Mouse (Mus musculus) heart, adult 2 months (tissue): ENCODE measurements at regions not wholly inside any gene's neighbourhood (a gene's known extent, or its start where the extent isn't known, plus 50 kb on each side); places are given as distances from the start of the nearest gene placed in this dataset.
A peak's percentile ranks its signal among the peaks of the same experiment; 100 is the strongest.

Experiments
- DNase-seq, 2 experiments: peaks; one replicate each; pipeline ENCODE4 v3.0.0; 2021
- H3K27ac ChIP-seq: fragments of 200-600 bp; 2 replicates; pipeline ENCODE4 v1.8.1; 2022
- H3K27me3 ChIP-seq: fragments of 200-500 bp; 2 replicates; pipeline ENCODE4 v1.6.1; 2012; ENCODE audit warnings: mild to moderate bottlenecking, low read length, inconsistent platforms, mixed read lengths; ENCODE audit not compliant: control insufficient read depth, insufficient read depth
- H3K36me3 ChIP-seq: fragments of 200-500 bp; 2 replicates; pipeline ENCODE4 v1.6.1; 2012; ENCODE audit warnings: low read length, inconsistent platforms; ENCODE audit not compliant: control insufficient read depth, insufficient read depth
- H3K4me1 ChIP-seq: fragments of 200-500 bp; 2 replicates; pipeline ENCODE4 v1.6.1; 2011; ENCODE audit warnings: low read length; ENCODE audit not compliant: control insufficient read depth, insufficient read depth
- H3K4me3 ChIP-seq: fragments of 200-600 bp; 2 replicates; pipeline ENCODE4 v1.8.1; 2022
- H3K79me2 ChIP-seq: fragments of 200-500 bp; replicated peaks from 2 replicates; pipeline ENCODE4 v1.6.1; 2012; ENCODE audit warnings: mild to moderate bottlenecking, inconsistent platforms, low read length, moderate library complexity, mixed read lengths; ENCODE audit not compliant: control insufficient read depth, insufficient read depth
- H3K9ac ChIP-seq: fragments of 200-500 bp; 2 replicates; pipeline ENCODE4 v1.6.1; 2012; ENCODE audit warnings: low read depth, mild to moderate bottlenecking, control low read depth, inconsistent platforms, low read length, mixed read lengths
- CTCF ChIP-seq: fragments of 200-600 bp; IDR thresholded peaks from 2 replicates; pipeline ENCODE4 v1.8.1; 2022; ENCODE audit warnings: antibody characterized with exemption, mild to moderate bottlenecking, moderate library complexity
- EP300 ChIP-seq: fragments of 200-500 bp; IDR thresholded peaks from 2 replicates; pipeline ENCODE4 v1.6.1; 2011; ENCODE audit warnings: low read depth, low read length, control low read depth; ENCODE audit not compliant: insufficient read depth
- POLR2A ChIP-seq: fragments of 200-500 bp; IDR thresholded peaks from 2 replicates; pipeline ENCODE4 v1.6.1; 2011; ENCODE audit warnings: mild to moderate bottlenecking, low read depth, low read length, control low read depth; ENCODE audit not compliant: insufficient read depth
- WGBS: fragments of 180-500 bp; shearing (Covaris S2); methylation state at CpG from one replicate; pipeline ENCODE4 v1.1.7; 2018; 5-methylcytosine and 5-hydroxymethylcytosine counted together
- intact Hi-C: fragments of 180-260 bp; cut with DNase I; formaldehyde crosslinking; loops from one replicate; pipeline ENCODE4 v1.15.1; 2025

DNA sequence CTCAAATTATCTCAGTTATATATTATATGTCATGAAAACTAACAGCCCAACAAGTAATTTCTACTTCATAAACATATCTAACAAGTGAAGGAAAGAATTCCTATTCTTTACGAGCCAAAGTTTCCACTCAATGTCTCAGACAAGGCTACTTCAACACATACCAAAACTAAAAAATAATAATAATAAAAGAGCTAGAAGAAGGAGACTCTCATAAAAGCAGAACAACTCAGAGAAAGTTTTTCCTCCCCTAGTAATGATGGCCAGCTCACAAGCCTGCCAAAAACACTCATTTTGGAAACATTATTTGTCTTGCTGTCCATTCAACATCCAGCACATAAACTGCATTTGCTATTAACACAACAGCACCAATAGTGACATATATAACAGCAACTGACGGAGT lies 133.7 kb downstream of the Cenpw start:
- H3K4me1 ChIP-seq = no peaks in the 10 kb centered on the region
- no peak overlapping the region for H3K4me3 ChIP-seq
- no peaks in the 10 kb centered on the region for H3K36me3 ChIP-seq
- intact Hi-C loops = no loop called here
- H3K27me3 ChIP-seq = no peaks in the 10 kb centered on the region
- 54% methylated on average over 2 of the region's 2 CpGs for WGBS
- no peaks in the 10 kb centered on the region for H3K79me2 ChIP-seq
- no peak overlapping the region for H3K27ac ChIP-seq
- TF ChIP-seq CTCF (no peak), POLR2A (no peak), EP300 (no peak)
- DNase-seq = no peak
- no peak overlapping the region for H3K9ac ChIP-seq

GRCm38 (mm10) chr10:30030621-30031020 lies 169.7 kb downstream of the Cenpw start:
- H3K9ac ChIP-seq = no peak overlapping the region
- no peak for DNase-seq
- no peak overlapping the region for H3K27ac ChIP-seq
- no peaks in the 10 kb centered on the region for H3K27me3 ChIP-seq
- no peaks in the 10 kb centered on the region for H3K36me3 ChIP-seq
- H3K4me3 ChIP-seq = no peak overlapping the region
- H3K79me2 ChIP-seq = no peaks in the 10 kb centered on the region
- H3K4me1 ChIP-seq = no peaks in the 10 kb centered on the region
- WGBS = 54% methylated on average over 4 of the region's 4 CpGs
- intact Hi-C loops = no loop called here
- TF ChIP-seq POLR2A (no peak), EP300 (no peak), CTCF (no peak)

- TF ChIP-seq POLR2A (no peak), CTCF (no peak)
- 51% methylated on average over 6 of the region's 6 CpGs for WGBS
Observed at GRCm38 (mm10) chr10:30002950-30003636, 197.3 kb downstream of the Cenpw start.

GRCm38 (mm10) chr10:30000836-30001235 lies 199.5 kb downstream of the Cenpw start:
- no peak overlapping the region for H3K9ac ChIP-seq
- H3K36me3 ChIP-seq = no peaks in the 10 kb centered on the region
- H3K27me3 ChIP-seq = no peaks in the 10 kb centered on the region
- H3K79me2 ChIP-seq = no peaks in the 10 kb centered on the region
- no peak for DNase-seq
- H3K27ac ChIP-seq = no peak overlapping the region
- intact Hi-C loops = no loop called here
- WGBS = 70% methylated on average over 2 of the region's 2 CpGs
- H3K4me1 ChIP-seq = no peaks in the 10 kb centered on the region
- TF ChIP-seq POLR2A (no peak), EP300 (no peak), CTCF (no peak)
- no peak overlapping the region for H3K4me3 ChIP-seq

More at GRCm38 (mm10) chr10:30002950-30003636, 197.3 kb downstream of the Cenpw start:
- H3K79me2 ChIP-seq = no peaks in the 10 kb centered on the region
- no peak overlapping the region for H3K9ac ChIP-seq
- intact Hi-C loops = no loop called here
- no peak overlapping the region for H3K27ac ChIP-seq
- H3K4me3 ChIP-seq = no peak overlapping the region
- no peaks in the 10 kb centered on the region for H3K4me1 ChIP-seq
- DNase-seq = peak in 1 of 2 experiments; percentile 6
- no peaks in the 10 kb centered on the region for H3K36me3 ChIP-seq
- H3K27me3 ChIP-seq = no peaks in the 10 kb centered on the region

GRCm38 (mm10) chr10:29981539-29981938 lies 218.8 kb downstream of the Cenpw start:
- no peak for DNase-seq
- Histone ChIP-seq H3K4me1 (no peaks in the 10 kb centered on the region), H3K79me2 (no peaks in the 10 kb centered on the region), H3K4me3 (no peak overlapping the region), H3K27me3 (no peaks in the 10 kb centered on the region), H3K27ac (no peak overlapping the region), H3K36me3 (no peaks in the 10 kb centered on the region), H3K9ac (no peak overlapping the region)
- no peak for TF ChIP-seq POLR2A
- no peak for TF ChIP-seq CTCF
- TF ChIP-seq EP300 = no peak
- intact Hi-C loops = no loop called here
- WGBS = 73% methylated on average over 2 of the region's 2 CpGs
